Mouse (Mus musculus) stomach, embryonic 14.5 days (tissue): ENCODE measurements around the gene Tmed5. TPM values are rescaled to one million over a fixed set of nuclear protein-coding genes. Genes with fewer than 3 reads are reported as not detected.
"Not testable (repeated sequence)": the region's sequence is repeated elsewhere in the genome, so short reads cannot be mapped to it uniquely, and the experiment has no call there.

Source experiments
- ATAC-seq: fragments of 200-750 bp; cut with Nextera tagmentation; 2 replicates; pipeline ENCODE4 v1.8.0; 2017; ENCODE audit warnings: low read depth, moderate TSS enrichment; ENCODE audit not compliant: insufficient number of reproducible peaks, insufficient read depth, low FRiP score
- H3K27ac ChIP-seq: fragments of 300-500 bp; sonication (generic); 2 replicates; pipeline ENCODE4 v1.5.1; 2014; ENCODE audit warnings: mild to moderate bottlenecking, low read length, moderate library complexity, mixed read lengths
- H3K27me3 ChIP-seq: fragments of 300-500 bp; sonication (generic); 2 replicates; pipeline ENCODE4 v1.6.1; 2014; ENCODE audit warnings: low read length, control low read depth, mixed read lengths; ENCODE audit not compliant: control insufficient read depth, insufficient read depth
- H3K36me3 ChIP-seq: fragments of 300-500 bp; sonication (generic); 2 replicates; pipeline ENCODE4 v1.6.1; 2014; ENCODE audit warnings: mild to moderate bottlenecking, control low read depth, low read length, moderate library complexity, mixed read lengths; ENCODE audit not compliant: control insufficient read depth, insufficient read depth
- H3K4me1 ChIP-seq: fragments of 300-500 bp; sonication (generic); 2 replicates; pipeline ENCODE4 v1.6.1; 2014; ENCODE audit warnings: low read length, control low read depth, mixed read lengths; ENCODE audit not compliant: control insufficient read depth, insufficient read depth
- H3K4me2 ChIP-seq: fragments of 300-500 bp; sonication (generic); replicated peaks from 2 replicates; pipeline ENCODE4 v1.6.1; 2014; ENCODE audit warnings: low read depth, low read length, control low read depth
- H3K4me3 ChIP-seq: fragments of 300-500 bp; sonication (generic); 2 replicates; pipeline ENCODE4 v1.5.1; 2014; ENCODE audit warnings: low read depth, low read length, control low read depth
- H3K9ac ChIP-seq: fragments of 300-500 bp; sonication (generic); replicated peaks from 2 replicates; pipeline ENCODE4 v1.6.1; 2014; ENCODE audit warnings: low read depth, mild to moderate bottlenecking, control low read depth, low read length, moderate library complexity, mixed read lengths
- H3K9me3 ChIP-seq: fragments of 300-500 bp; sonication (generic); 2 replicates; pipeline ENCODE4 v1.6.1; 2016; ENCODE audit warnings: low read depth, low read length, control low read depth; ENCODE audit not compliant: control insufficient read depth
- WGBS: fragments of 180-500 bp; shearing (Covaris S2); extraction: QIAGEN DNeasy Blood & Tissue Kit; methylation state at CpG from one replicate; pipeline ENCODE4 v1.1.7; 2014; 5-methylcytosine and 5-hydroxymethylcytosine counted together
- polyA plus RNA-seq: library from polyadenylated mRNA; unstranded; fragments of >200 nt; fragmentation: Nextera tagmentation; extraction: Ambion mirVana; gene quantifications from 2 replicates; pipeline ENCODE4 v1.2.1, GENCODE M21; 2014

Gene Tmed5
- polyA plus RNA-seq, 1 experiment from 2014 or later: 41.0 TPM

DNA sequence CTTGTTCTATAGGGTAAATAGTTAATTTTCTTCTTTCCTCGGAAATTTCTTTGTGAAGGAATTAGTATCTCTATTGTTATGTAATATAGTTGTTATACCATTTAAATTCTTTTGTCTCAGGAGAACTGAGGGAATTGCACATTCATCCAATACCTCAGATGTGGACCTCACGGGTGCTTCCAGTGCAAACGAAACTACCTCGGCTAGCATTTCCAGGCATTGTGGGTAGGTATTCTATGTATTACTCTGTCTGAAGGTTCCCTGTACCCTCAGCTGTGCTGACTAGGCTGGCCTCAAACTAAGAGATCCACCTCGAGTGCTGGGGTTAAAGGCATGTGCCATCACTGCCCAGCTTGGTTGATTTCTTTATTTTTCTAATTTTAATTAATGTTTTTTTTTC, 28.1 kb downstream of the Tmed5 start:
- no peaks in the 10 kb centered on the region for H3K9me3 ChIP-seq
- WGBS: 87% methylated on average over 5 of the region's 5 CpGs
- no peak overlapping the region for H3K4me2 ChIP-seq
- H3K27ac ChIP-seq: no peak overlapping the region
- H3K27me3 ChIP-seq: no peaks in the 10 kb centered on the region
- no peaks in the 10 kb centered on the region for H3K4me1 ChIP-seq
- peaks cover 48% of the 10 kb centered on the region for H3K36me3 ChIP-seq
- H3K4me3 ChIP-seq: no peak overlapping the region
- no peak overlapping the region for H3K9ac ChIP-seq
- no peak for ATAC-seq

DNA sequence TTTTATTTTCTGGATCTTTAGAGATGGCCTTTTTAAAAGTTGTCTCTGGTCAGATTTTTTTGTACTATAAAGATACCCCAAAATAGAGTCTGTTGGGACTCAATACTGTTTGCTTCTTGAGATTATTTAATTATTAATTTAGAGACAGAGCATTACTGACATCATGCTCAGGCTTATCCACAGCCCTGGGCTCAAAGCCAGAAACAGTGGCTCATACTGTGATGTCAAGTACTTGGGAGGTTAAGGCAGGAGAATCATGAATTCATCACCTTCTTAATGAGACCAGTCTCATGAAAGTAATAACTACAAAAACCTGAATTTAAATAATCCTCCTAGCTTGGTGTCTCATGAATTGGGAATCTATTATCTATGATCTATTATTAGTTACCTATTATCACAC, 32.2 kb downstream of the Tmed5 start:
- no peaks in the 10 kb centered on the region for H3K4me1 ChIP-seq

DNA sequence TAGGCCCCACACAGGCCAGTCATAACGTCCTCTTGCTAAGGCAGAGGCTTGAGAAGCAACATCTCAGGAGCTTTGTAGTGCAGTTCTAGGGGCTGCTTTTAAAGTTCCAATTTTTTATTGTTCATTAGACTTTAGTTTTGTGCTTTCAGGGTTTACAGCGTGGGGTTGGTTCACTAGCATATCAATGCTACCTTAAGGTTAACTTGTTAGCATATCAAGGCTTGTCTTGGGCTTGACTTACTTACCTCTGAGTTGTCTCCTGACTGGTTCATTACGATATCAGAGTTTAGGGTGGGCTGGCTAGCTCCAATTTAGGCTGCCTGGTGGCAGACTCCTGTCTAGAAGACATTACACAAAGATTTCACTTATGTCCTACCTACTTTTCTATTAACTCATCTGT, 34.7 kb downstream of the Tmed5 start:
- 92% methylated on average over 3 of the region's 3 CpGs for WGBS
- Histone ChIP-seq H3K27ac (no peak overlapping the region), H3K4me1 (no peaks in the 10 kb centered on the region), H3K4me3 (no peak overlapping the region), H3K9ac (no peak overlapping the region), H3K36me3 (peaks cover 50% of the 10 kb centered on the region), H3K27me3 (no peaks in the 10 kb centered on the region), H3K4me2 (no peak overlapping the region), H3K9me3 (no peaks in the 10 kb centered on the region)
- no peak for ATAC-seq

More for the DNA sequence above, 32.2 kb downstream of the Tmed5 start:
- H3K4me2 ChIP-seq: no peak overlapping the region
- no peak overlapping the region for H3K4me3 ChIP-seq
- H3K9me3 ChIP-seq: no peaks in the 10 kb centered on the region
- H3K27me3 ChIP-seq: no peaks in the 10 kb centered on the region
- no peak overlapping the region for H3K9ac ChIP-seq
- peaks cover 61% of the 10 kb centered on the region for H3K36me3 ChIP-seq
- H3K27ac ChIP-seq: no peak overlapping the region
- no peak for ATAC-seq

DNA sequence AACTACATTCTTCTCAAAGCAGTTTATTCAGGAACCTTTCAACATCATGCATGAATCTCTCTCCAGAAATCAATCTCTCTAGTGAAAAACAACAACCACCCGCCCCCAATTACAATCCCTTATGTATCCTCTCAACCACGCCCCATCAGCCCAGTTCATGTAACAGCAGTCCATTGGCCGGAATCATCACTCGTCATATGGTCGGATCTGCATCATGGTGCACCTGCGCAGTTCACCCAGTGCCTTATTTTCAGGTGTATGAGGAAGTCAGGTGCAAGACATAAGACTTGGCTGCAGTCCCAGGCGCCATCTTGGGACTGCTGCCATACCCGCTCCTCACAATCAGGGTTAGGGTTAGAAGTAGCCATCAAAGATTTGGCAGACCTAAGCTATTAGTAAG, 39.7 kb downstream of the Tmed5 start:
- not testable (repeated sequence) for H3K4me1 ChIP-seq, H3K27me3 ChIP-seq, H3K9me3 ChIP-seq, H3K4me3 ChIP-seq, H3K4me2 ChIP-seq, H3K27ac ChIP-seq, ATAC-seq, H3K9ac ChIP-seq
- H3K36me3 ChIP-seq: peaks cover 51% of the 10 kb centered on the region
- WGBS: 93% methylated on average over 8 of the region's 8 CpGs

DNA sequence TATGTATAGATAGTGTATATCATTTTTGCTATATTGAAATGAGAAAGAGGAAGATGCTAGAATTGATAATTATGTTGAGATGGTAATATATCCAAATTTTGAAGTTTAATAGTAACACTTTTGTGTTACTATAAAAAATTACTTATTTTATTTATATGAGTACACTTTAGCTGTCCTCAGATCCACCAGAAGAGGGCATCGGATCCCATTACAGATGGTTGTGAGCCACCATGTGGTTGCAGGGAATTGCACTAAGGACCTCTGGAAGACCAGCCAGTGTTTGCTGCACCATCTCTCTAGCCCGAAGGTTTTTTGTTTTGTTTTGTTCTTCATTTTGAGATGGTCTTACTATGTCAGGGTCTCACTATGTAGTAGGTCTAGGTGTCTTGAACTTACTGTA, 47.0 kb downstream of the Tmed5 start:
- 92% methylated on average over 2 of the region's 2 CpGs for WGBS
- H3K36me3 ChIP-seq: peaks cover 46% of the 10 kb centered on the region

DNA sequence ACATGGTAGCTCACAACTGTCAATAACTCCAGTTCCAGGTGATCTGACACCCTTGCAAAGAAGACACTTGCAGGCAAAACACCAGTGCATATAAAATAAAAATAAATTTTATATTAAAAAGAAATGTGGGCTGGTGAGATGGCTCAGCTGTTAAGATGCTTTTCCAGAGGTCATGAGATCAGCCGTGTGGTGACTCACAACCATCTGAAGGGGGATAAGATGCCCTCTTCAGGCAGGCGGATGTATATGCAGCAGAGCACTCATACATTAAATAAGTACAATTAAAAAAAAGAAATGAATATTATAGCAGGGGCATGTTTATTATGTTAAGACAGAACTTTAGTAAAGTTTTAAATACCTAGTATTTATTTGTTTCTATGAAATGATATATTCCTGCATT, 50.0 kb downstream of the Tmed5 start:
- no peak overlapping the region for H3K4me2 ChIP-seq
- H3K27me3 ChIP-seq: no peaks in the 10 kb centered on the region
- no peak for ATAC-seq
- 45% methylated on average over 2 of the region's 2 CpGs for WGBS
- H3K36me3 ChIP-seq: peaks cover 31% of the 10 kb centered on the region
- H3K4me3 ChIP-seq: no peak overlapping the region
- no peaks in the 10 kb centered on the region for H3K9me3 ChIP-seq
- H3K9ac ChIP-seq: no peak overlapping the region
- no peaks in the 10 kb centered on the region for H3K4me1 ChIP-seq
- H3K27ac ChIP-seq: no peak overlapping the region

More for the DNA sequence above, 47.0 kb downstream of the Tmed5 start:
- H3K4me2 ChIP-seq: no peak overlapping the region
- H3K9me3 ChIP-seq: no peaks in the 10 kb centered on the region
- H3K27ac ChIP-seq: no peak overlapping the region
- H3K27me3 ChIP-seq: no peaks in the 10 kb centered on the region
- H3K4me1 ChIP-seq: no peaks in the 10 kb centered on the region
- ATAC-seq: no peak
- H3K4me3 ChIP-seq: no peak overlapping the region
- H3K9ac ChIP-seq: no peak overlapping the region

DNA sequence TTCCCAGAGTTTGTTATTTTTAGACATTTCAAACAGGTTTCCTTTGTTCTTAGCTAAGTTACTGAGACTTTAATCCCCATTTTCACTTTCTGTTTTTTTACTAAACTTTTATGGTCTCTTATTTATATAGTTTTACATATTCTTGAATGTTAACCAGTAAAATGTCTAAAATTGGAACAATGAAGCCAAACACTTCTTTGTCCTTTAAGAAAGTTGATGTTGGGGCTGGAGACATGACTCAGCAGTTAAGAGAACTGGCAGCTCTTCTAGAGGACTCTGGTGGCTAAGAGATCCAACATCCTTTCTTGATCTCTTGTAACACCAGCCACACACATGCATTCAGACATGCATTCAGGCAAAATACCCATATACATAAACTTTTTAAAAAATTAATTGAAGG, 52.8 kb downstream of the Tmed5 start:
- no peak overlapping the region for H3K4me2 ChIP-seq
- peaks cover 18% of the 10 kb centered on the region for H3K36me3 ChIP-seq
- no peak overlapping the region for H3K9ac ChIP-seq
- no peak overlapping the region for H3K4me3 ChIP-seq
- H3K9me3 ChIP-seq: no peaks in the 10 kb centered on the region; the same call in 1 of the 2 replicates
- H3K4me1 ChIP-seq: no peaks in the 10 kb centered on the region
- ATAC-seq: no peak
- no peak overlapping the region for H3K27ac ChIP-seq
- no peaks in the 10 kb centered on the region for H3K27me3 ChIP-seq

DNA sequence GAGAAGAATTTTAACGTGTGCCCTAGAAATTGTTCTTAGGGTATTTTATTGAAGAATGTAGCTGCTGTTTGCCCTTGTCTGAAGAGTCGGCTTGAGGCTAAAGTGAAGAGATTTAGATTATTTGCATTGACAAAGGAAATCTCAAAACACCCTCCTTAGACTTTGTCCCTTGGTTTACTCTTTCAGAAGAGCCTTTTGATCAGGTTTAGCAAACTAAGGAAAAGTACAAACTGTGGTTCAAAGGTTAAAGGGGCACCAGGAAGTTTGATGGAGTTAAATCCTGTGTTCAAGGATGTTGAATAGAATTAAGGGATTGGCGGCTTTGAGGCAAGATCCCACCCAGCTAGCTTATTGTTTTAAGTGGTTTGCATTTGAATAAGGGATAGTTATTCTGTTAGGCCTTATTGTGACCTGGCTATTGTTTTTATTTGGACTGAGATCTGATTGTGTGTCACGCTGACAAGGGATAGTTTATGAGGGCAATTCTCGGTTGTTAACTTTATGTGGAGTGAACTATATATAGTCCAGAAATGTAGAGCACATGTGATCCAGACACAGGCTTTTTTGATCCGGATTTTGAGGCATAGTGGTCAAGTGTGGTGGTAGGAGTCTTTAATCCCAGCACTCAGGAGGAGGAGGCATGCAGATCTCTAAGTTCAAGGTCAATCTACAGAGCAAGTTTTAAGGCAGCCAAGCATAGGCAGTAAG, 55.4 kb downstream of the Tmed5 start:
- H3K36me3 ChIP-seq: peaks cover 11% of the 10 kb centered on the region
- H3K9ac ChIP-seq: no peak overlapping the region
- no peaks in the 10 kb centered on the region for H3K27me3 ChIP-seq
- 80% methylated on average over 6 of the region's 6 CpGs for WGBS
- no peaks in the 10 kb centered on the region for H3K4me1 ChIP-seq
- H3K9me3 ChIP-seq: no peaks in the 10 kb centered on the region; the same call in 1 of the 2 replicates
- no peak overlapping the region for H3K4me3 ChIP-seq
- H3K4me2 ChIP-seq: no peak overlapping the region
- ATAC-seq: no peak
- no peak overlapping the region for H3K27ac ChIP-seq

DNA sequence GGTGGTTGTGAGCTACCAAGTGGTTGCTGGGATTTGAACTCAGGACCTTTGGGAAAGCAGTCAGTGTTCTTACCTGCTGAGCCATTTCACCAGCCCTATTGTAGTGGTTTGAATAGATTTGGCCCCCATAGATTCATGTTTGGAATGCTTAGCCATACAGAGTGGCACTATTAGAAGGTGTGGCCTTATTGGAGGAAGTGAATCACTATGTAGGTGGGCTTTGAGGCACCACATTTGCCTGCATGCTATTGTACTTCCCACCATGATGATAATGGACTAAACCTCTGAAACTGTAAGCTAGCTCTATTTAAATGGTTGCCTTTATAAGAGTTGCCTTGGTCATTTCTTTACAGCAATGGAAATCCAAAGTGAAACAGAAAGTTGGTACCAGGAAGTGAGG, 56.2 kb downstream of the Tmed5 start:
- Histone ChIP-seq H3K4me3 (no peak overlapping the region), H3K4me2 (no peak overlapping the region), H3K9ac (no peak overlapping the region), H3K27ac (no peak overlapping the region), H3K36me3 (peaks cover 8% of the 10 kb centered on the region; the same call in 1 of the 2 replicates), H3K9me3 (no peaks in the 10 kb centered on the region; the same call in 1 of the 2 replicates), H3K27me3 (no peaks in the 10 kb centered on the region), H3K4me1 (no peaks in the 10 kb centered on the region)
- ATAC-seq: no peak
